Mouse (Mus musculus) forebrain, embryonic 13.5 days (tissue): Measurements from ENCODE around the gene Kcnip1. TPM values are rescaled to one million over a fixed set of nuclear protein-coding genes. Genes with fewer than 3 reads are reported as not detected.
A peak's percentile ranks its signal among the peaks of the same experiment; 100 is the strongest.

Experiments used
- ATAC-seq: fragments of 200-750 bp; cut with Nextera tagmentation; 2 replicates; pipeline ENCODE4 v1.8.0; 2017
- H3K27ac ChIP-seq: fragments of 300-500 bp; sonication (generic); 2 replicates; pipeline ENCODE4 v1.5.1; 2015; ENCODE audit warnings: inconsistent platforms, mild to moderate bottlenecking, moderate library complexity
- H3K27me3 ChIP-seq: fragments of 300-500 bp; sonication (generic); 2 replicates; pipeline ENCODE4 v1.6.1; 2015; ENCODE audit warnings: mild to moderate bottlenecking, inconsistent platforms
- H3K36me3 ChIP-seq: fragments of 300-500 bp; sonication (generic); 2 replicates; pipeline ENCODE4 v1.6.1; 2015; ENCODE audit warnings: mild to moderate bottlenecking, inconsistent platforms; ENCODE audit not compliant: poor library complexity, severe bottlenecking
- H3K4me1 ChIP-seq: fragments of 300-500 bp; sonication (generic); 2 replicates; pipeline ENCODE4 v1.6.1; 2015; ENCODE audit warnings: inconsistent platforms
- H3K4me2 ChIP-seq: fragments of 300-500 bp; sonication (generic); 2 replicates; pipeline ENCODE4 v1.6.1; 2015; ENCODE audit warnings: inconsistent platforms, mild to moderate bottlenecking, moderate library complexity
- H3K4me3 ChIP-seq: fragments of 300-500 bp; sonication (generic); 2 replicates; pipeline ENCODE4 v1.5.1; 2015; ENCODE audit warnings: mild to moderate bottlenecking, inconsistent platforms
- H3K9ac ChIP-seq: fragments of 300-500 bp; sonication (generic); 2 replicates; pipeline ENCODE4 v1.6.1; 2015; ENCODE audit warnings: mild to moderate bottlenecking, inconsistent platforms
- H3K9me3 ChIP-seq: fragments of 300-500 bp; sonication (generic); replicated peaks from 2 replicates; pipeline ENCODE4 v1.6.1; 2016; ENCODE audit warnings: inconsistent platforms
- WGBS: fragments of 180-500 bp; shearing (Covaris S2); methylation state at CpG from one replicate; pipeline ENCODE4 v1.1.7; 2015; 5-methylcytosine and 5-hydroxymethylcytosine counted together
- polyA plus RNA-seq: library from polyadenylated mRNA; unstranded; fragments of >200 nt; fragmentation: Nextera tagmentation; extraction: Ambion mirVana; gene quantifications from 2 replicates; pipeline ENCODE4 v1.2.1, GENCODE M21; 2015

The Kcnip1 gene
- polyA plus RNA-seq, 1 experiment from 2014 or later = 29.9 TPM

DNA sequence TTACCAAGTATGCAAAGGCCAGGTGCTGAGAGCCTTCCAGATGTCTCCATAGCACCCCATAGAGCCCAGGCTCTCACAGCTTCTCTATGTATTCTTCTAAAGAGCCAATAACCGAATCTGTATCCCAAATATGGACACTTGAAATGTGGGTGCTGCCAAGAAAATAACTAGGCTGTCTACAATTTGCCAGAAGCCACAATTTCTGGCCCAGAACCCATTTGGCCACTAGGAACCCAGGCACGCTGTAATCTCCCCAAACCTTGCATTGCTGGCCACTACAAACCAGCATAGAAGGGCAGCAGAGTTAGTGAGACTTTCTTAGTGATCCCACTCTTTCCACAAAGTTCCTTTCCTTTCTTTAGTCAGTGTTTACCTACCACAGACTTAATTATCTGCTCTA is 17.8 kb downstream of the Kcnip1 start:
- ATAC-seq = no peak
- no peaks in the 10 kb centered on the region for H3K27me3 ChIP-seq
- H3K9me3 ChIP-seq = no peaks in the 10 kb centered on the region
- H3K9ac ChIP-seq = no peak overlapping the region
- no peak overlapping the region for H3K27ac ChIP-seq
- H3K4me1 ChIP-seq = no peaks in the 10 kb centered on the region
- no peaks in the 10 kb centered on the region for H3K36me3 ChIP-seq
- WGBS = 86% methylated on average over 2 of the region's 2 CpGs
- H3K4me2 ChIP-seq = no peak overlapping the region
- no peak overlapping the region for H3K4me3 ChIP-seq

- Histone ChIP-seq H3K9ac (no peak overlapping the region), H3K4me3 (no peak overlapping the region), H3K9me3 (no peaks in the 10 kb centered on the region), H3K27me3 (no peaks in the 10 kb centered on the region), H3K4me2 (no peak overlapping the region), H3K4me1 (no peaks in the 10 kb centered on the region), H3K27ac (no peak overlapping the region), H3K36me3 (no peaks in the 10 kb centered on the region)
- ATAC-seq = no peak
- 81% methylated on average over 14 of the region's 14 CpGs for WGBS
Measured at GRCm38 (mm10) chr11:33974341-33975040, 18.5 kb downstream of the Kcnip1 start.

DNA sequence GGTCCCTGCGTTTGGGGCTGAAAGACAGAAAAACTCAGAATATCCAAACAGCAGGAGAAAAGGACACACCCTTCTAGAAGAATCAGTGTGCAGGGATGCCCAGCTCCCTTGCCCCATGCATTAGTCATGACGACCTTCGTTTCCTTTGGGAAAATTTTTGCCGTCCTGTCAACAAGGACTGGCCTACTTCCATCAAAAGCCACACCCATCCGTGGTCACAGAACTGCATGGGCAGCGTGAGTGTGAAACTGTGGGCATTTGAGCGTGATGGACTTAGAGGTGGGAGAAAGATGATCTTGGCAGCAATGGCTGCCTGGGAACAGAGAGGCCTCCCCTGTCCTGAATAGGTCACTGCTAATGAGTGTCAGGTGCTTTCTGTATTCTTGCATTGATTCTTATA is 20.8 kb downstream of the Kcnip1 start:
- WGBS = 88% methylated on average over 7 of the region's 7 CpGs
- ATAC-seq = no peak
- no peak overlapping the region for H3K27ac ChIP-seq

DNA sequence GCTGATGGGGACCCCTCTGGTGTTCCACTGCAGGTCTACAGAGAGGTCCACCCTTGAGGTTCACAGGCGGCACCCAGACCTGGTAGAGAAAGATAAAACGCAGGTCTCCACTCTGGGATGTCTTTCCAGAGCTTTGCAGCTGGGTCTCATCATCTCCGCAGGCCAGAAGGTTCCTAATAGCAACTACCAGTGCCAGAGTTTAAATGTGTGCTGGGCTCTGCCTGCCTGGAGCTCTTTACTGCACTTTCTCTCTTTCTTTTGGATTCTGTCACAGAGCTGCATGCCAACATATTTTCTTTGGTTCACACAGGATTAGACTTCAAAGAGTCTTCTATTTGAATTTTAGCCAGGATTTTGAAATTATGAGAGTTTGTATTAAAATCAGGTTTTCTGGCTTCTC is 23.8 kb downstream of the Kcnip1 start:
- no peak overlapping the region for H3K9ac ChIP-seq
- H3K4me2 ChIP-seq = no peak overlapping the region
- no peak overlapping the region for H3K27ac ChIP-seq
- no peaks in the 10 kb centered on the region for H3K36me3 ChIP-seq
- no peak overlapping the region for H3K4me3 ChIP-seq
- no peaks in the 10 kb centered on the region for H3K9me3 ChIP-seq
- no peak for ATAC-seq
- H3K27me3 ChIP-seq = no peaks in the 10 kb centered on the region
- no peaks in the 10 kb centered on the region for H3K4me1 ChIP-seq
- WGBS = 88% methylated on average over 3 of the region's 3 CpGs

More for the DNA sequence above, 20.8 kb downstream of the Kcnip1 start:
- Histone ChIP-seq H3K36me3 (no peaks in the 10 kb centered on the region), H3K4me1 (no peaks in the 10 kb centered on the region), H3K9me3 (no peaks in the 10 kb centered on the region), H3K4me2 (no peak overlapping the region), H3K27me3 (no peaks in the 10 kb centered on the region), H3K9ac (no peak overlapping the region), H3K4me3 (no peak overlapping the region)

DNA sequence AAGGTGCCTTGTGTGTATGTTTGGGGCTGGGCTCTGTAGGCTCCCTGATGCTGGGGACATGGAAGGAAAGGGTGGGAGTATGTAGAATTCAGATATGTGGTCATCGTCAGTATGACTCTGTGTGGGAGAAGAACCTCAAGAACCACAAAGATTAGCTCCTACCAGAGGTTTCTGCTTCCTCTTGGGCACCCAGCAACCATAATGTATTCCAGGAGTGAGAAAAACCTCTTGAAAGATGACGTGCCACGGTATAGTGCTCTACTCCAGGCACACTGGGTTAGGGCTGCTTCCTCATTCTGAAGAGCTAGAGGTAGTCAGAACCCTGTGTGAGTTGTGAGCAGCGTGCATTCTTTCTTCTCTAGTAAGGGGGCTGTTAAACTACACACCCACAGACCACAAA is 25.2 kb downstream of the Kcnip1 start:
- Histone ChIP-seq H3K36me3 (no peaks in the 10 kb centered on the region), H3K4me3 (no peak overlapping the region), H3K4me1 (no peaks in the 10 kb centered on the region), H3K9ac (no peak overlapping the region), H3K27me3 (no peaks in the 10 kb centered on the region), H3K9me3 (no peaks in the 10 kb centered on the region), H3K27ac (no peak overlapping the region), H3K4me2 (no peak overlapping the region)
- ATAC-seq = no peak
- 77% methylated on average over 4 of the region's 4 CpGs for WGBS

- no peak for ATAC-seq
- 68% methylated on average over 2 of the region's 2 CpGs for WGBS
- Histone ChIP-seq H3K4me2 (no peak overlapping the region), H3K4me1 (no peaks in the 10 kb centered on the region), H3K27ac (no peak overlapping the region), H3K27me3 (no peaks in the 10 kb centered on the region), H3K9me3 (no peaks in the 10 kb centered on the region), H3K9ac (no peak overlapping the region), H3K4me3 (no peak overlapping the region), H3K36me3 (no peaks in the 10 kb centered on the region)
Measured at GRCm38 (mm10) chr11:33965380-33965779, 27.6 kb downstream of the Kcnip1 start.

GRCm38 (mm10) chr11:33962688-33963407 is 30.1 kb downstream of the Kcnip1 start, which contains the start of gene Kcnmb1:
Kcnmb1 (plus strand) TSS chr11:33963013.
- H3K27me3 ChIP-seq = no peaks in the 10 kb centered on the region
- 0 out of 2 replicates have a peak, but pooled peaks have one; percentile 27 for ATAC-seq

DNA sequence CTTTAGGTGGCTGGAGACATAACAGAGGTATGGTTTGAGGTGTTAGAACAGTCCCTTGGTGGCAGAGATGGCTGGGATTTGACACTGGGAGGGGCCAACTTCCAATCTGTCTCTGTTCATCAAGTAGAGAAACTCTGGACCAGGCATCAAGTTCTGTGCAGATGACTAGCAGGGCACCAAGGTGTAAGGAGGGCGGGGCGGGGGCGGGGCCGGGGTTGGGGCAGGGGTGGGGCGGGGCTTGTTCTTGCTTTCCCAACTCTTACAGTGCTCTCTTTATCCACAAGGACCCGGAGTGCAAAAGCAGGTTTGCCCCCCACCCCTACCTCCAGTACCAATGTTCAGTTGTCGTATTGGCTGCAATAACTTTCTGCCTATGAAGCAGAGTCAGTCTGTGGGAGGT is 30.8 kb downstream of the Kcnip1 start:
- WGBS = 65% methylated on average over 7 of the region's 7 CpGs
- Histone ChIP-seq H3K9ac (no peak overlapping the region), H3K9me3 (no peaks in the 10 kb centered on the region), H3K4me1 (no peaks in the 10 kb centered on the region), H3K27me3 (no peaks in the 10 kb centered on the region), H3K36me3 (no peaks in the 10 kb centered on the region), H3K4me2 (no peak overlapping the region), H3K4me3 (no peak overlapping the region), H3K27ac (no peak overlapping the region)
- ATAC-seq = no peak

More at GRCm38 (mm10) chr11:33962688-33963407, 30.1 kb downstream of the Kcnip1 start, which contains the start of gene Kcnmb1:
- WGBS = 61% methylated on average over 6 of the region's 6 CpGs
- H3K4me1 ChIP-seq = no peaks in the 10 kb centered on the region
- no peaks in the 10 kb centered on the region for H3K36me3 ChIP-seq
- no peak within 1 kb of the TSS for H3K4me2 ChIP-seq
- no peak within 1 kb of the TSS for H3K4me3 ChIP-seq
- H3K27ac ChIP-seq = no peak within 1 kb of the TSS
- no peak within 1 kb of the TSS for H3K9ac ChIP-seq
- H3K9me3 ChIP-seq = no peaks in the 10 kb centered on the region

GRCm38 (mm10) chr11:33958713-33959112 is 34.2 kb downstream of the Kcnip1 start:
- ATAC-seq = no peak
- 80% methylated on average over 8 of the region's 8 CpGs for WGBS
- Histone ChIP-seq H3K9me3 (no peaks in the 10 kb centered on the region), H3K4me3 (no peak overlapping the region), H3K9ac (no peak overlapping the region), H3K36me3 (no peaks in the 10 kb centered on the region), H3K4me1 (no peaks in the 10 kb centered on the region), H3K27me3 (no peaks in the 10 kb centered on the region), H3K4me2 (no peak overlapping the region), H3K27ac (no peak overlapping the region)

DNA sequence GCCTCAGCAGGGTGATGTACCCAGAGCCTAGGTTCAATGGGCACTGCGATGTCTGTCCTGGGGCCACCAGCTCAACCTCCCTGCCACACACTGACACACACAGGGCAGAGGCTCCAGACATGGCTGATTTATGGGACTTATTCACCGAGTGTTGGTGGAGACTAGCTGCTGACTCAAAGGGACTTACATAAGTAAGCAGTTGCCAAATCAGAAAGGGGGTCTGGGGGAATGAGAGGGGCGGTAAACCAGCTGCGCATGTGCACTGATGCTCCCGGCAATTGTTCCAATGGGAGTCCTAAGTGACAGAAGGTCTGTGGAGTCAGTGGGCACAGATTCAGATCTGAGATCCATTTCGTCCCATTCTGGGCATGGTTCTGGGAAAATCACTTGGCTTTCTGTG is 35.4 kb downstream of the Kcnip1 start:
- H3K36me3 ChIP-seq = no peaks in the 10 kb centered on the region
- no peak for ATAC-seq
- H3K4me3 ChIP-seq = no peak overlapping the region
- no peaks in the 10 kb centered on the region for H3K4me1 ChIP-seq
- H3K9me3 ChIP-seq = no peaks in the 10 kb centered on the region
- H3K27me3 ChIP-seq = no peaks in the 10 kb centered on the region
- 88% methylated on average over 6 of the region's 6 CpGs for WGBS
- no peak overlapping the region for H3K27ac ChIP-seq
- no peak overlapping the region for H3K4me2 ChIP-seq
- no peak overlapping the region for H3K9ac ChIP-seq

GRCm38 (mm10) chr11:33956623-33957022 is 36.3 kb downstream of the Kcnip1 start:
- no peak overlapping the region for H3K4me2 ChIP-seq
- no peak overlapping the region for H3K27ac ChIP-seq
- no peaks in the 10 kb centered on the region for H3K4me1 ChIP-seq
- no peaks in the 10 kb centered on the region for H3K36me3 ChIP-seq
- ATAC-seq = no peak
- no peaks in the 10 kb centered on the region for H3K27me3 ChIP-seq
- WGBS = 89% methylated on average over 5 of the region's 5 CpGs
- H3K4me3 ChIP-seq = no peak overlapping the region
- H3K9me3 ChIP-seq = no peaks in the 10 kb centered on the region
- no peak overlapping the region for H3K9ac ChIP-seq

GRCm38 (mm10) chr11:33955982-33956381 is 37.0 kb downstream of the Kcnip1 start:
- no peak overlapping the region for H3K4me2 ChIP-seq
- H3K27me3 ChIP-seq = no peaks in the 10 kb centered on the region
- no peak for ATAC-seq
- 83% methylated on average over 4 of the region's 4 CpGs for WGBS
- peaks cover 5% of the 10 kb centered on the region; the same call in 1 of the 2 replicates for H3K4me1 ChIP-seq
- no peaks in the 10 kb centered on the region for H3K36me3 ChIP-seq
- H3K9me3 ChIP-seq = no peaks in the 10 kb centered on the region
- no peak overlapping the region for H3K9ac ChIP-seq
- no peak overlapping the region for H3K4me3 ChIP-seq
- no peak overlapping the region for H3K27ac ChIP-seq
